Mouse (Mus musculus) MEL (cell line): ENCODE measurements around the gene Card10. TPM values are rescaled to one million over a fixed set of nuclear protein-coding genes. Genes with fewer than 3 reads are reported as not detected.

Experiments used
- DNase-seq: peaks from one replicate; pipeline ENCODE4 v3.0.0; 2011; ENCODE audit warnings: low read depth, low spot score
- H3K27ac ChIP-seq: 2 replicates; pipeline ENCODE4 v1.5.1; 2012; ENCODE audit warnings: low read depth, mild to moderate bottlenecking, control low read depth, low read length, moderate library complexity; ENCODE audit not compliant: control insufficient read depth
- H3K27me3 ChIP-seq, 2 experiments: fragments of 150-350 bp in 1 of 2; sonication (generic) in 1 of 2; 2 replicates each; pipeline ENCODE4 v1.6.1; 2012; ENCODE audit warnings: low read length in 2 of 2, mild to moderate bottlenecking in 2 of 2, improper control_type of control experiment in 1 of 2, moderate library complexity in 1 of 2; ENCODE audit not compliant: insufficient read depth in 2 of 2, control insufficient read depth in 1 of 2
- H3K36me3 ChIP-seq, 2 experiments: 2 replicates each; pipeline ENCODE4 v1.6.1; 2012 to 2014; ENCODE audit warnings: low read length in 2 of 2, improper control_type of control experiment in 1 of 2, inconsistent platforms in 1 of 2, mild to moderate bottlenecking in 1 of 2; ENCODE audit not compliant: insufficient read depth in 2 of 2, control insufficient read depth in 1 of 2
- H3K4me1 ChIP-seq, 2 experiments: fragments of 150-350 bp in 1 of 2; sonication (generic) in 1 of 2; 2 replicates each; pipeline ENCODE4 v1.6.1; 2012; ENCODE audit warnings: low read length in 2 of 2, improper control_type of control experiment in 1 of 2, mild to moderate bottlenecking in 1 of 2; ENCODE audit not compliant: insufficient read depth in 2 of 2, control insufficient read depth in 1 of 2
- H3K4me3 ChIP-seq, 2 experiments: fragments of 150-350 bp in 1 of 2; sonication (generic) in 1 of 2; 2 replicates each; pipeline ENCODE4 v1.5.1; 2012; ENCODE audit warnings: low read depth in 2 of 2, low read length in 2 of 2, mild to moderate bottlenecking in 2 of 2, moderate library complexity in 2 of 2, control low read depth in 1 of 2, improper control_type of control experiment in 1 of 2; ENCODE audit not compliant: control insufficient read depth in 1 of 2, insufficient read depth in 1 of 2
- H3K79me2 ChIP-seq: 2 replicates; pipeline ENCODE4 v1.6.1; 2012; ENCODE audit warnings: mild to moderate bottlenecking, low read length, moderate library complexity; ENCODE audit not compliant: control insufficient read depth, poor library complexity, insufficient read depth
- H3K9ac ChIP-seq: 2 replicates; pipeline ENCODE4 v1.6.1; 2012; ENCODE audit warnings: low read depth, mild to moderate bottlenecking, control low read depth, low read length, moderate library complexity; ENCODE audit not compliant: control insufficient read depth, poor library complexity, severe bottlenecking
- H3K9me3 ChIP-seq: fragments of 150-350 bp; sonication (generic); replicated peaks from 2 replicates; pipeline ENCODE4 v1.6.1; 2012; ENCODE audit warnings: mild to moderate bottlenecking, low read length, improper control_type of control experiment, moderate library complexity; ENCODE audit not compliant: insufficient read depth
- BHLHE40 ChIP-seq: IDR thresholded peaks from 2 replicates; pipeline ENCODE4 v1.6.1; 2012; ENCODE audit warnings: low read depth, mild to moderate bottlenecking, inconsistent platforms, low read length, improper control_type of control experiment, borderline replicate concordance
- CTCF ChIP-seq, 3 experiments: IDR thresholded peaks in 2 of 3; conservative IDR thresholded peaks in 1 of 3; 2 replicates each; pipeline ENCODE4 v1.5.1; 2011 to 2012; ENCODE audit warnings: low read length in 3 of 3, low read depth in 2 of 3, mild to moderate bottlenecking in 2 of 3, improper control_type of control experiment in 1 of 3, inconsistent platforms in 1 of 3, mixed read lengths in 1 of 3, moderate library complexity in 1 of 3; ENCODE audit not compliant: control insufficient read depth in 1 of 3, insufficient read depth in 1 of 3, poor library complexity in 1 of 3, severe bottlenecking in 1 of 3
- EP300 ChIP-seq, 2 experiments: IDR thresholded peaks; 2 replicates each; pipeline ENCODE4 v1.6.1; 2011; ENCODE audit warnings: improper control_type of control experiment in 2 of 2, low read length in 2 of 2, low read depth in 1 of 2, mild to moderate bottlenecking in 1 of 2
- MAFK ChIP-seq: IDR thresholded peaks from 2 replicates; pipeline ENCODE4 v1.6.1; 2011; ENCODE audit warnings: low read depth, mild to moderate bottlenecking, low read length, improper control_type of control experiment, borderline replicate concordance
- MAX ChIP-seq: IDR thresholded peaks from 2 replicates; pipeline ENCODE4 v1.6.1; 2011; ENCODE audit warnings: low read length, improper control_type of control experiment
- MAZ ChIP-seq: IDR thresholded peaks from 2 replicates; pipeline ENCODE4 v1.6.1; 2012; ENCODE audit warnings: low read depth, mild to moderate bottlenecking, inconsistent platforms, low read length, improper control_type of control experiment
- RAD21 ChIP-seq: IDR thresholded peaks from 2 replicates; pipeline ENCODE4 v1.6.1; 2011; ENCODE audit warnings: mild to moderate bottlenecking, low read depth, low read length, improper control_type of control experiment
- RCOR1 ChIP-seq: IDR thresholded peaks from 2 replicates; pipeline ENCODE4 v1.6.1; 2012; ENCODE audit warnings: low read depth, mild to moderate bottlenecking, inconsistent platforms, low read length, improper control_type of control experiment
- SIN3A ChIP-seq: IDR thresholded peaks from 2 replicates; pipeline ENCODE4 v1.6.1; 2012; ENCODE audit warnings: low read length, improper control_type of control experiment, inconsistent platforms
- TAL1 ChIP-seq: IDR thresholded peaks from 2 replicates; pipeline ENCODE4 v1.6.1; 2012; ENCODE audit warnings: mild to moderate bottlenecking, inconsistent platforms, low read length, moderate library complexity, mixed read lengths
- TCF12 ChIP-seq: IDR thresholded peaks from 2 replicates; pipeline ENCODE4 v1.6.1; 2014; ENCODE audit warnings: low read depth, mild to moderate bottlenecking, inconsistent platforms, low read length, improper control_type of control experiment, moderate library complexity
- ZMIZ1 ChIP-seq: IDR thresholded peaks from 2 replicates; pipeline ENCODE4 v1.6.1; 2012; ENCODE audit warnings: low read depth, mild to moderate bottlenecking, inconsistent platforms, low read length, improper control_type of control experiment, moderate library complexity
- ZNF384 ChIP-seq: IDR thresholded peaks from 2 replicates; pipeline ENCODE4 v1.6.1; 2012; ENCODE audit warnings: low read depth, mild to moderate bottlenecking, inconsistent platforms, low read length, improper control_type of control experiment
- polyA plus RNA-seq, 2 experiments: library from polyadenylated mRNA; stranded (reverse) in 1 of 2; unstranded in 1 of 2; fragments of >175 nt in 1 of 2; fragments of >200 nt in 1 of 2; gene quantifications; 2 replicates each; pipeline versions ENCODE4 v1.2.1 to v1.2.4; 2012; ENCODE audit warnings: low replicate concordance in 2 of 2, low read depth in 1 of 2; ENCODE audit not compliant: insufficient read length in 2 of 2, insufficient read depth in 1 of 2, missing spikeins in 1 of 2
- total RNA-seq: library from RNA; depleted of rRNA; stranded (reverse); fragments of 300-350 nt; gene quantifications from 2 replicates; pipeline ENCODE4 v1.2.3, GENCODE M21; 2012

Card10 gene
- total and polyA plus RNA-seq, 3 experiments: not detected

DNA sequence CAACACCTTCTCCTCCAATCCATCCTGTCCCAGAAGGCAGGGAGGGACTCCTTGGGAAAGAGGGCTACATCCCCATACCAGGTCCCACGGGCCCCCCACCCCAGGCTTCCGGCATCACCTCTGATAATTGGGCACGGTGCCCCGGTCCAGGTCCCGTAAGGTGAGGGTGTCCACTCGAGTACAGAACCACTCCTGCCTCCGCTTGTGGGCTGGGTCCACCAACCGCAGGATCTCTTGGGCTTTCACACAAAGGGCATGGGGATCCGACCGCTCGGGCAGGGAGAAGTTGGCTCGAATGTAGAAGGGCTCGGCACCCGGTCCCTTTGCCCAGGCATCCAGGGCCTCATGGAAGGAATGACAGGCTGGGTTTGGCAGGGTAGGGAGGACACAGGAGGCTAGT, 22.5 kb downstream of the Card10 start:
- no peaks in the 10 kb centered on the region for H3K4me1 ChIP-seq
- H3K9me3 ChIP-seq: no peaks in the 10 kb centered on the region
- no peaks in the 10 kb centered on the region for H3K27me3 ChIP-seq
- H3K9ac ChIP-seq: no peak overlapping the region
- H3K79me2 ChIP-seq: no peaks in the 10 kb centered on the region
- H3K4me3 ChIP-seq: no peak overlapping the region
- no peaks in the 10 kb centered on the region for H3K36me3 ChIP-seq
- no peak for DNase-seq
- TF ChIP-seq TCF12: no peak
- TF ChIP-seq SIN3A: no peak
- no peak for TF ChIP-seq ZNF384
- no peak for TF ChIP-seq EP300 (IDR thresholded peaks at IDR 0.05; ENCODE audit: low read depth in 1 of 2, low read length in 2 of 2)
- TF ChIP-seq RCOR1: no peak
- no peak for TF ChIP-seq TAL1
- TF ChIP-seq MAX: no peak
- TF ChIP-seq, all 39 proteins: peak for 0
- H3K27ac ChIP-seq: no peak overlapping the region

DNA sequence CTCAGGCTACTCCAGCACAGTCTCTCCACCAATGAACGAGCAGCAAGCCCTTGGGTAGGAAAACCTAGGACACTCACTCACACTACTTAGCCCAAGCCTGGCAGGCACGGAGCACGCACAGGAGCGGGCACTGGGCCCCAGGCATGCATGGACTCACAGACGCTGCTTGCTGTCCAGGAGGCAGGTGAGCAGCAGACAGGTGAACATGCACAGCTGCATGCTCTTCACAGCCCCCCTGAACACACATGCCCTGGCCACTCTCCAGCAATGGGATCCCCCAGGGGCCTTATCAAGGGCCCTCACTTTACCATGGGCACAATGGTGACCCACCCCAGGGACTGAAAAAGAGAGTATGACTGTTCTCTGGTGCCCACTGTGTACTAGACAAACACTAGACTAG, 23.2 kb downstream of the Card10 start:
- H3K79me2 ChIP-seq: no peaks in the 10 kb centered on the region
- no peaks in the 10 kb centered on the region for H3K36me3 ChIP-seq
- TF ChIP-seq RAD21 (no peak), ZMIZ1 (no peak), BHLHE40 (no peak), MAZ (no peak), ZNF384 (no peak)
- no peaks in the 10 kb centered on the region for H3K4me1 ChIP-seq
- no peaks in the 10 kb centered on the region for H3K27me3 ChIP-seq
- no peak overlapping the region for H3K27ac ChIP-seq
- no peak for DNase-seq
- no peak overlapping the region for H3K9ac ChIP-seq
- no peak overlapping the region for H3K4me3 ChIP-seq
- no peaks in the 10 kb centered on the region for H3K9me3 ChIP-seq

DNA sequence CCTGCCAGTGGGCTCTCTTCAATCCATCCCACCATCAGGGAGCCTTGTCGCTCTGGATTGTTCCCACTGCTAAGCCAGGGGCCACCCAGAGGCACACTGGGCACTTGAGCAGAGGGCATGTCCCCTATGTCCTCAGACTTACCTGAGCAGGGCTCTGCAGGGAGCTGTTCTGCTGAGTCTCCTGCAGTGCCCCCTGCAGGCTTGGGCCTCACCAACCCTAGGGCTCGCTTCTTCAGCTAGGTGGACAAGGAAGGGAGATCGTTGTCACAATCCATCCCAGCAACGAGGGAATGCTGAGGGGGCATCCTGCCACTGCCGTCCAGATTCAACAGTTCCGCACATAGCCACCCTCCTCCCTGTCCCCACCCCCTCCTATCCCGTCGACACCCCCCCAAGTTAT, 23.6 kb downstream of the Card10 start:
- Histone ChIP-seq H3K36me3 (no peaks in the 10 kb centered on the region), H3K4me3 (no peak overlapping the region), H3K9ac (no peak overlapping the region), H3K27ac (no peak overlapping the region), H3K4me1 (no peaks in the 10 kb centered on the region), H3K27me3 (no peaks in the 10 kb centered on the region), H3K9me3 (no peaks in the 10 kb centered on the region), H3K79me2 (no peaks in the 10 kb centered on the region)
- TF ChIP-seq CTCF (IDR thresholded peaks at IDR 0.05 in 2 of 3, conservative IDR thresholded peaks at IDR 0.05 in 1 of 3; ENCODE audit: control insufficient read depth in 1 of 3, insufficient read depth in 1 of 3, low read depth in 2 of 3, low read length in 3 of 3, poor library complexity in 1 of 3, severe bottlenecking in 1 of 3) (peak in 2 of 3 experiments; percentile 37 to 42; a peak in 5 of 6 replicates), MAFK (no peak)
- DNase-seq: peak; percentile 16
